Mouse (Mus musculus): ENCODE measurements around the gene Dip2c.

- TF ChIP-seq CTCF (IDR thresholded peaks at IDR 0.05) (no peak), EP300 (IDR thresholded peaks at IDR 0.05) (no peak)
Measured at GRCm38 (mm10) chr13:9660711-9661110, 384.4 kb downstream of the Dip2c start.
